Mouse (Mus musculus): ENCODE results near the gene Phlda2.

Gene Phlda2

DNA sequence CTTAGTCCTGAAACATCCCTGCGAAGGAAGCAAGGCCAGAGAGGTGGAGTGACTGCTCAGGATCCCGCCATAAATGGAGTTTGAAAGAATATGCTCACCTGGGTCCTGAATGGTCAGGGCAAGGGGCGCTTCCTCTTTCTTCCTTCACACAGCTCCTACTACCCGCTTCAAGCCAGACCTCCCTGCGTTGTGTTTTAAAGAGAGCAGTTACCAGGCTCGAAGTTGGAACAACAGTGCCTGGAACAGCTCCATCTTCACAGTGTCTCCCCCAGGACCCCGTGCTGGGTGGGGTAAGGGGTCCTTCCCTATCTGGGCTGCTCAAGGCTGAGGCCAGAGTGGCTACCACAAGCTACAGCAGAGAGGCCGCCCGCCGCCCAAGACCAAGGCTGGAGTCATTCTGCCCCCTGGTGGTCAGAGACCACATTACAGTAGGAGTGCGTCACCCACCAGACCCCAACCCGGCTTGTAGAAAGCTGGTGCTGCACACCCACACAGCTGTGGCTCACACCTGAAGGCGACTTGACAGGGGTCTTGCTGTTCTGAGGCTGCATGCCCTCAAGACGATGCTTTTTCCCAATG lies 36.8 kb downstream of the Phlda2 start:
- in situ Hi-C loops (cut with MboI; ENCODE audit: unreplicated experiment in 2 of 2): loop anchor here (5.0 to 10.0 kb wide), 2 partner anchors 314 to 571 kb away; no protein-coding TSS in a partner anchor

DNA sequence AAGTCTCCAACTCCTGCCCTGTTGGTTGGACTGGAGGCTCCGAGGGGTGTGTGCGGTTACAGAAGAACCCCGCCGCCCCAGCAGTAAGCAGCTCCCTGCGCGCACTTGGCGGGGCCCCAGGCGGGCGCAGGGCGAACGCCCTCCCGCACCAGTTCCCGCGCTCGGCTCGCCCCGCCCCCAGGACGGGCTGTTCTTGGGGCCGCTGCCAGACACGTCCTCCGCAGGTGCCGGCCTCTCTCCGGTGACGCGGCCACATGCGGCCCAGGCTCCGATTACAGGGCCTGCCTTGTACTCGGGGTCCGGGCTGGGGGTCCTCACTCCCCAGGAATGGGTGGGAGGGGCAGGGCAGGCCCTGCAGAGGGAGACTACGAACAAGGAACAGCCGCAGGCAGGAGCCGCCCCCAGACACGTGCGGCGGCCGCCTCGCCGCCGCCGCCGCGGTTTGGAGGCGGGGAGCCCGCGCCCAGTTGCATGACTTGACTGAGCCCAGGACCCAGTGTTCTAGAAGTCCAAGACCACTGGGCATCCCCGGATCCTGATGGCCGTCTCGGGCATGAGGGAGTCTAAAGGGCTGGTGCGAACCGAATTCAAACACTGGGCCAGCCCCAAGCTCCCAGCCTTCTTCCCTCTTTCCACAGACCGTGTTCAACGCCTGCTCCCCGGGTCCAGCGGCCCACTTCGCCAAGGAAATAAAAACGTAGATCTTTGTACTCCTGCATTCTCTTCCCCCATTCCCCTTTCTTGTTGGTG lies 38.0 kb downstream of the Phlda2 start:
- in situ Hi-C loops (cut with MboI; ENCODE audit: unreplicated experiment in 2 of 2): loop anchor here (5.0 to 10.0 kb wide), 2 partner anchors 313 to 570 kb away; no protein-coding TSS in a partner anchor

DNA sequence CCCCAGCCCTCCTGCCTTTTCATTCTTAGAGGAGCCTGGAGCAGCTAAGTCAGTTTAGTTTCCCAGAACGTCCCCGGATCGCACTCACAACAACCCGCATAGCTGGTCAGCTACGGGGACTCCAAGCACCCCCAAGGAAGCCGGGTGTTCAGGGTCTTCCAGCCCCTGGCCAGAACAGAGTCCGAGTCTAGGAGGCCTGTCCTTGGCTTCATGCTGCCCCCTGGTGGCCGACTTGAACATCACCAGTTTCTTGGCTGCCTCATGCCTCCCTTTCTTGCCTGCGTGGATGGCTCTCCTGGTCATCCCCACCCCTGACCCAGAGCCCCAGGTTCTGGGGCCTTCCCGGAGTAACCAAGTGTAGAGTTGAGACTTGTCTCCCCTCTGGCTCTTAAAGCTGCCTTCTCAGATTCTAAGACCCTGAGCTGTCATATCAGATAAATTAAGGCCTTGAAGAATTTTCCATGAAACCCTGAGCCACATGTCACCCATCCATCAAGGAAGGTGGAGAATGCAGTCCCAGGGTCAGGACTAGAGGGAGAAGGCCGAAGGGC lies 39.0 kb downstream of the Phlda2 start:
- in situ Hi-C loops (cut with MboI; ENCODE audit: unreplicated experiment in 2 of 2): loop anchor here in 1 of 2 experiments (10.0 kb wide), 1 partner anchor 569 kb away; no protein-coding TSS in a partner anchor

DNA sequence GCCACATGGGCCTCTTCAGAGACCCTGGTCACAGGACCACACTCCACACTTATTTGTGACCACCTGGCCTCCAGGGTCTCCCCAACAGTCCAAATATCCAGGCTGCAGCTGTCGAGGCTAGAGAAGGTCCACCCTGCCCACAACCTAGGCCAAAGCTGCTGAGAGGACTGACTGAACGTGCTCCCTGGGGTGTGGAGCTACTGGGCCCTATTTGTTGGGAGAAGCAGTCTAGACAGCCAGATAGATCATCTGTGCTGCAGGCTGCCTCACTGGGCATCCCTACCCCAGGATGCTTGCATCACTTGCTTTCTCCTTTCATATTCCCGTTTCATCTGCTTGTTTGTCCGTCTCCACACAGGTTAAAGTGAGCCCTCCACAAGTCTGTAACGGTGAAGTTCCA lies 40.4 kb downstream of the Phlda2 start:
- in situ Hi-C loops (cut with MboI; ENCODE audit: unreplicated experiment in 2 of 2): loop anchor here in 1 of 2 experiments (10.0 kb wide), 1 partner anchor 568 kb away; no protein-coding TSS in a partner anchor

DNA sequence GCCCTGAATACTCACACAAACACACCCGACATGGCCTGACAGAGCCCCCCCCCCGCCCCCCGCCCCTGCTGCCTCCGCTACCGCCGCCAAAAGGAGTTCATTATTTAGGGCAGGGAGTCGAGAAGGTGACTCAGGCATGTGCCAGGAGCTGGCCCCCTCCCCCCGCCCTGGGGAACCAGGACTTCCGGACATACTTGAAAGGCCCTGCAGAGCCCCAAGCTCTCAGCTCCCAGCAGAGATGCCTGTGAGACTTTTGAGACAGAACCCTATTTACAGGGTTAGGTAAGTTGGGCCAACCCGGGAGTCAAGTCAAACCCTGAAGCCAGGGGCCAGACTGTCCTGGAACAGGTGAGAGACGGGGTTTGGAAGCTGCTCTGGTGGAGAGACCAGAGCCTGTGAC lies 41.0 kb downstream of the Phlda2 start:
- in situ Hi-C loops (cut with MboI; ENCODE audit: unreplicated experiment in 2 of 2): loop anchor here in 1 of 2 experiments (10.0 kb wide), 1 partner anchor 567 kb away; no protein-coding TSS in a partner anchor

DNA sequence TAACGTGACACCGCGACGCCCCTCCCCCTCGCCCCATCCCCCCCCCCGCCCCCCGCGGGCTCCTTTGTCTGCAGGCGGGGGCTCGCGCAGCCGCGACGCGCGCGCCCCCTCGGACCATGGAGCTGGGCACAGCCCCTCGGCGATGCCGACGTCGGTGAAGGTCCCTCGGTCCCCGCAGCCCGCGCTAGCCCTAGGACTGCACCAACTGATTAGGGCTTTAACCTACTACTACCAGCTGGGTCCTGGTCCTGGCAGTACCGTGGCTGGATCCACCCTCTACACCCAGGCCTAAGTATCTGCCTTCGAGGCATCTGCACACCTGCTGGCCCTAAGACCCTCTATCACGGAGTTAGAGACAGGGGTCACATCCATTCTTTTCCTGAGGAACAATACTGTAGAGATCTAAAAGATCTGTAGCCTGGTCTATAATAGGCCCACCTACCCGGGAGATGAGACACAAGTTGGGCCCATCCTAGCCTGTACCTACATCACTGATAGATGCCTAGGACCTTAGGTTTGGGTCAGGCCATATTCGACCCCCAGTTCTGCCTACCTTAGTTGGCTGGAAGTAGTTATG lies 41.6 kb downstream of the Phlda2 start:
- in situ Hi-C loops (cut with MboI; ENCODE audit: unreplicated experiment in 2 of 2): loop anchor here in 1 of 2 experiments (10.0 kb wide), 1 partner anchor 567 kb away; no protein-coding TSS in a partner anchor

DNA sequence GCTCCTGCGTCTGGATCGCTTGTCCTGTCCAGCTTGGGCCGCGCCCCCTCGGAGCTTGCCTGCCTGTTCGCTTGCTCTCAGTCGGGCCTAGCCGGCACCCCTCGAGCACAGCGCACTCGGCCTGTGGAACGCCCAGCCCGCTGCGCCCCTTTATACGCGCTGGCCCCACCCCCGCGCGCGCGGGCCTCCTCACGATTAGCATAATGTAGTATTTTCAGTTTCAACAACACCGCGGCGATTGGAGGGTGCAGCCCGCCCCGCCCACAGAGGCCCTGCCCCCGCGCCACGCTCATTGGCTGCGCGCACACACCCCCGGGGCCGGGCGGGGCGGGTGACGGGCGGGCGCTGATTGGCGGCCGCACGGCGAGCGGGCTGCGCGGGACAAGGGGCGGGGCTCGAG lies 42.1 kb downstream of the Phlda2 start, which contains the start of gene Cdkn1c:
Gene Cdkn1c, minus strand, starts transcription at position 177 of the 400 bp plus-strand sequence.
- in situ Hi-C loops (cut with MboI; ENCODE audit: unreplicated experiment in 2 of 2): loop anchor here in 1 of 2 experiments (10.0 kb wide), 1 partner anchor 566 kb away; no protein-coding TSS in a partner anchor

DNA sequence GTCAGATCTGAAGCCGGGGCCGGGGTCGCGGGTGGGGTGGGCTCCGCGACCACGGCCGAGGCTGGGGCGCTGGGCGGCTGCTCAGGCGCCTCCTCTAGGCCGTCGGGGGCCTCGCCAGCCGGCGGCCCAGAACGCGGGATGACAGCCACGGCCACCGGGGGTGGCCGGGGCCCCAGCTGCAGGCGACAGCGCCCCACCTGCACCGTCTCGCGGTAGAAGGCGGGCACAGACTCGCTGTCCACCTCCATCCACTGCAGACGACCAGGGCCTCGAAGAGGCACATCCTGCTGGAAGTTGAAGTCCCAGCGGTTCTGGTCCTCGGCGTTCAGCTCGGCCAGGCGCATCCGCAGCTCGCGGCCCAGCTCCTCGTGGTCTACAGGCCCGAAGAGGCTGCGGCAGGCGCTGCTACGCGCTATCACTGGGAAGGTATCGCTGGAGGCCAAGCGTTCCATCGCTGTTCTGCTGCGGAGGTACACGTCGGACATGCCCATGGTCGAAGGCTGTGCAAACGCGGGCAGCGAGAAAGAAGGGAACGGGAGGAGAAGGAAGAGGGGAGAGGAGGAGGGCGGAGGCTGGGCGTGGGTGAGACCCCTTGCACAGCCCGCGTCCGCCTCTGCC lies 42.6 kb downstream of the Phlda2 start:
- in situ Hi-C loops (cut with MboI; ENCODE audit: unreplicated experiment in 2 of 2): loop anchor here in 1 of 2 experiments (10.0 kb wide), 1 partner anchor 566 kb away; no protein-coding TSS in a partner anchor

DNA sequence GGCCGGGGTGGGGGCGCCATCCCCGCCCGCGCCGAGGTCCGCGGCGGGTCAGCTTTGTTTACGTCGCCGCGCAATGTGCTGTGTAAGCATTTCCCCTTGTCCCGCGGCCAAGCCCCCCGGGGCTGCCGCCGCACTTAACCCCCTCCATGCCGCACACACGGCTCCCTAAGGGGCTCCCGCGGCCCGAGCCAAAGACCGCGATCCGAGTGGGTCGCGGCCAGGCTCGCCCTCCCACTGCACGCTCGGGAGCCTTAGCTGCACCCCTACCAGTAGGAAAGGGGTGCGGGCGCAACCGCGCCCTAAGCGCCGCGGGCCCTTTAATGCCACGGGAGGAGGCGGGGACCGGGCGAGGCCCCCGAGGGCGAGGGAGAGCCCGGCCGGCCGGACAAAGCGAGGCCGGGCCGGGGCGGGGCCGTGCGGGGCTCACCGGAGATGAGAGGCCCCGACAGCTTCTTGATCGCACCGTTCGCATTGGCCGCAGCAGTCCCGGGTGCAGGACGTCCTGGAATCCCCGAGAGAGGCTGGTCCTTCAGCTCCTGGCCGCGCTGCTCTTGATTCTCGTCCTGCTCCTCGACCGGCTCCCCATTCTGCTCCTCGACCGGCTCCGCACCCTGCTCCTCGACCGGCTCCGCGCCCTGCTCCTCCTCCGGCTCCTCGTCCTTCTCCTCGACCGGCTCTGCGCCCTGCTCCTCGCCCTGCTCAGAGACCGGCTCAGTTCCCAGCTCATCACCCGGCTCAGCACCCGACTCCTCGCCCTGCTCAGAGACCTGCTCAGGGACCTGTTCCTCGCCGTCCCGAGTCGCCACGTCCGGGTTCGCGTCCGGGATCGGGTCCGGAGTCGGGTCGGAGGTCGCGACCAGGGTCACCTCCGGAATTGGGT lies 43.4 kb downstream of the Phlda2 start:
- in situ Hi-C loops (cut with MboI; ENCODE audit: unreplicated experiment in 2 of 2): loop anchor here in 1 of 2 experiments (10.0 kb wide), 1 partner anchor 565 kb away; no protein-coding TSS in a partner anchor

DNA sequence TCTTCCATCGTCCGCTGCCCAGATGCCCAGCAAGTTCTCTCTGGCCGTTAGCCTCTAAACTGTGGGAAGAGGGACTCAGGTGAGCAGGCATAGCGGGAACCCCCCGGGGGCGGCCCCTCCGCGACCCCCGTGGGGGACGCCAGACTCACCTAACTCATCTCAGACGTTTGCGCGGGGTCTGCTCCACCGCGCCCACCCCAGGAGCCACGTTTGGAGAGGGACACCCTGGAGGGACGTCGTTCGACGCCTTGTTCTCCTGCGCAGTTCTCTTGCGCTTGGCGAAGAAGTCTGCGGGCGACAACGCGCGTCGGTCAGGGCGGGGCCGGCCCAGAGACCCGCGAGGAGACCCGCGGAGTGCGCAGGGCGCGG lies 44.0 kb downstream of the Phlda2 start:
- in situ Hi-C loops (cut with MboI; ENCODE audit: unreplicated experiment in 2 of 2): no loop called here
